Comparison of ENCODE assay signal across 10 mouse cellular contexts in the genomic region with DNA sequence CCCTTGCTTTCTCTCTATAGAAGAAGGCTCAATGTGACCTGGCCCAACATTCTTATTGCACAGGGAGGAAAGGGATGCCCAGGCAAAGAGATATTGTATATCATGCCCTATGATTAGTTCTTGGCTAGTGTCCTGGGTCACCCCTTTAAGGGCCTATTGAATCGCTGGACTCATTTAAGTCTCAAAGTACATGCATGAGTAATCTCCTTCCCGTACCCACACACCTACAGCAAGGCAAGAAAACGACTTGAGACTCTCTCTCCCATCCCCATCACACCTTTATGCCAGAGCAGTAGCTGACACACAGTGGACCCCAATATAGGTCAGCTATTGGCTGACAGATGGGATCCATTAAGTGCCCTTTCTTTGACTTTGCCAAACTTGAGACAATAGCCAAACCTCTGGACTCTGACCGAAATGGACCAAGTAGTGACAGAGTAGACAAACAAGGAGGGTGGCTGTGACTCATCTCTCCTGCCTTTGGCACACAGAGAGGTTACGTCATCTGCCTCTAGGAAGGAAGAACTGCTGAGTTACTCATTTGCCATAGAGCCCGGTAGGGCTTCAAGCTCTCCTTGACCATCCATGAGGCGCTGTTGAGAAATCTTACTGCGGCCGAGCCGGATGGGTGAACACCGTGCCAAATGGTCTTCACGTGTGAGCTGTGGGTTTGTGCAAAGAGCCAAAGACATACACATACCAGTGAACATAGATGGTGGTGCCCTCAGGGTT. TPM values are rescaled to one million over a fixed set of nuclear protein-coding genes. Genes with fewer than 3 reads are reported as not detected.
A peak's percentile ranks its signal among the peaks of the same experiment; 100 is the strongest.
DNase-seq lines count a peak whose midpoint lies in the region; ATAC-seq and TF ChIP-seq lines count a peak whose summit lies in the region.
"Had no signal": no experiment of that assay in that cellular context is flagged by ENCODE, and none has a peak within 500 bp of the region (broad histone marks: within the 10 kb centered on the region; RNA-seq: fewer than 3 reads in every experiment).

No protein-coding gene starts in this region.

- peak; percentile 78 for ATAC-seq in intestine, embryonic 15.5 days
- peak; percentile 95 for ATAC-seq in liver, postnatal 0 days
- ATAC-seq in hindbrain, postnatal 0 days, result no peak

- WGBS in intestine, embryonic 15.5 days, result 70% methylated on average over 12 of the region's 12 CpGs
- 67% methylated on average over 12 of the region's 12 CpGs for WGBS in liver, postnatal 0 days (ENCODE audit: insufficient replicate concordance)
- 86% methylated on average over 12 of the region's 12 CpGs for WGBS in hindbrain, postnatal 0 days

- H3K36me3 ChIP-seq in intestine, embryonic 15.5 days, result no peaks in the 10 kb centered on the region
- no peaks in the 10 kb centered on the region for H3K36me3 ChIP-seq in liver, postnatal 0 days (replicated peaks; ENCODE audit: insufficient read depth, low read length)
- H3K36me3 ChIP-seq in hindbrain, postnatal 0 days (ENCODE audit: insufficient read depth, low read length), result no peaks in the 10 kb centered on the region
- H3K36me3 ChIP-seq: embryonic facial prominence, embryonic 13.5 days; limb, embryonic 15.5 days had no signal

- peaks cover 20% of the 10 kb centered on the region for H3K4me1 ChIP-seq in intestine, embryonic 15.5 days (replicated peaks)
- 0 out of 2 replicates have a peak, but pooled peaks cover 7% of the 10 kb centered on the region for H3K4me1 ChIP-seq in liver, postnatal 0 days (ENCODE audit: insufficient read depth)
- no peaks in the 10 kb centered on the region for H3K4me1 ChIP-seq in hindbrain, postnatal 0 days (ENCODE audit: insufficient read depth, low read length)

- H3K27ac ChIP-seq in intestine, embryonic 15.5 days, result no peak overlapping the region
- no peak overlapping the region for H3K27ac ChIP-seq in liver, postnatal 0 days (ENCODE audit: low read depth)
- no peak overlapping the region for H3K27ac ChIP-seq in hindbrain, postnatal 0 days
- H3K27ac ChIP-seq in layer of hippocampus, adult 2 months, result no peak overlapping the region
- H3K27ac ChIP-seq: embryonic facial prominence, embryonic 13.5 days had no signal

- no peaks in the 10 kb centered on the region for H3K27me3 ChIP-seq in intestine, embryonic 15.5 days (replicated peaks)
- H3K27me3 ChIP-seq in liver, postnatal 0 days (ENCODE audit: insufficient read depth, low read length), result no peaks in the 10 kb centered on the region
- no peaks in the 10 kb centered on the region for H3K27me3 ChIP-seq in hindbrain, postnatal 0 days (ENCODE audit: insufficient read depth, low read length)
- H3K27me3 ChIP-seq: embryonic facial prominence, embryonic 13.5 days; limb, embryonic 15.5 days had no signal

- peak; percentile 19; the same call in 1 of the 2 replicates for TF ChIP-seq EP300 in liver, postnatal 0 days (IDR thresholded peaks at IDR 0.05; ENCODE audit: low read depth)

- TF ChIP-seq CTCF in liver, postnatal 0 days (IDR thresholded peaks at IDR 0.05; ENCODE audit: low read depth), result no peak
- no peak for TF ChIP-seq CTCF in hindbrain, postnatal 0 days (IDR thresholded peaks at IDR 0.05; ENCODE audit: low read depth)
- TF ChIP-seq CTCF in layer of hippocampus, adult 2 months (conservative IDR thresholded peaks at IDR 0.05), result no peak

- H3K4me3 ChIP-seq in intestine, embryonic 15.5 days (replicated peaks), result no peak overlapping the region
- H3K4me3 ChIP-seq in liver, postnatal 0 days (ENCODE audit: low read depth, low read length), result no peak overlapping the region
- H3K4me3 ChIP-seq in hindbrain, postnatal 0 days (ENCODE audit: low read length), result no peak overlapping the region
- H3K4me3 ChIP-seq in layer of hippocampus, adult 2 months, result no peak overlapping the region
- H3K4me3 ChIP-seq: embryonic facial prominence, embryonic 13.5 days; limb, embryonic 15.5 days had no signal

- H3K9me3 ChIP-seq in intestine, embryonic 15.5 days, result no peaks in the 10 kb centered on the region
- H3K9me3 ChIP-seq in liver, postnatal 0 days (ENCODE audit: low read length), result no peaks in the 10 kb centered on the region
- no peaks in the 10 kb centered on the region for H3K9me3 ChIP-seq in hindbrain, postnatal 0 days (ENCODE audit: low read length)
- H3K9me3 ChIP-seq: embryonic facial prominence, embryonic 13.5 days; limb, embryonic 15.5 days had no signal

- H3K9ac ChIP-seq in intestine, embryonic 15.5 days, result no peak overlapping the region
- no peak overlapping the region for H3K9ac ChIP-seq in liver, postnatal 0 days (replicated peaks)
- no peak overlapping the region for H3K9ac ChIP-seq in hindbrain, postnatal 0 days (replicated peaks; ENCODE audit: low read length)
- H3K9ac ChIP-seq: embryonic facial prominence, embryonic 13.5 days; limb, embryonic 15.5 days had no signal

- H3K4me2 ChIP-seq in intestine, embryonic 15.5 days (replicated peaks), result no peak overlapping the region
- no peak overlapping the region for H3K4me2 ChIP-seq in liver, postnatal 0 days (ENCODE audit: low read depth, low read length)
- no peak overlapping the region for H3K4me2 ChIP-seq in hindbrain, postnatal 0 days (ENCODE audit: low read depth, low read length)
- H3K4me2 ChIP-seq: embryonic facial prominence, embryonic 13.5 days; limb, embryonic 15.5 days had no signal

- DNase-seq in 416B (ENCODE audit: low read depth) (peak; percentile 97), NIH3T3 (ENCODE audit: low read depth) (peak; percentile 94)
- peak; percentile 51 for DNase-seq in liver, postnatal 0 days
- DNase-seq in layer of hippocampus, postnatal 25 days (ENCODE audit: extremely low spot score in 1 of 2, low spot score in 1 of 2), result no peak
- no peak for DNase-seq in hindbrain, postnatal 0 days (ENCODE audit: low spot score)
- DNase-seq in layer of hippocampus, adult 2 months (ENCODE audit: low spot score in 2 of 2), result no peak
- DNase-seq: heart, postnatal 4 days had no signal

RNA-seq across cellular contexts. Expression of gene Fhdc1, which starts 51.1 kb away (rescaled TPM):
- 6.5 and 7.7 TPM in 2 replicates for polyA plus RNA-seq in intestine, embryonic 15.5 days (2015; fragmentation: Nextera tagmentation; extraction: Ambion mirVana)
- polyA plus RNA-seq in liver, postnatal 0 days (2015; fragmentation: Nextera tagmentation; extraction: Ambion mirVana), result 16.8 and 19.1 TPM in 2 replicates
- total RNA-seq in layer of hippocampus, postnatal 25 days (2021), result 1 to 10 TPM; 2.0 to 2.9 TPM
- 7.7 and 8.4 TPM in 2 replicates for total RNA-seq in hindbrain, postnatal 0 days (2014; rRNA removed)
- polyA plus RNA-seq in hindbrain, postnatal 0 days (2015; fragmentation: Nextera tagmentation; extraction: Ambion mirVana), result 3.2 and 3.5 TPM in 2 replicates
- total RNA-seq in layer of hippocampus, adult 2 months (2021), result 1 to 10 TPM; 1.7 to 2.2 TPM

Comparison
In these comparisons a context has a peak if more than half of its experiments do, and no peak if none do; other contexts are left out.
1. DNase-seq: peak in 416B (single experiment), NIH3T3 (single experiment) and liver, postnatal 0 days (single experiment); none in layer of hippocampus, postnatal 25 days (0 of 2), hindbrain, postnatal 0 days (single experiment) and layer of hippocampus, adult 2 months (0 of 2).